ENCODE assay signal across 7 mouse cellular contexts in genomic region chr4:63948066-63948687, GRCm38 (mm10).
A peak's percentile ranks its signal among the peaks of the same experiment; 100 is the strongest.
DNase-seq lines count a peak whose midpoint lies in the region; ATAC-seq lines count a peak whose summit lies in the region.

No protein-coding gene starts in this region.

- WGBS in intestine, embryonic 16.5 days = 40% methylated on average over 12 of the region's 12 CpGs
- 35% methylated on average over 12 of the region's 12 CpGs for WGBS in midbrain, embryonic 14.5 days

- intact Hi-C loops in left cerebral cortex, postnatal 10 days (cut with DNase I) = loop anchor here (5.0 to 10.0 kb wide), 4 partner anchors 263 to 793 kb away; partner anchors contain the start of gene Ambp

- H3K27me3 ChIP-seq in intestine, embryonic 16.5 days (replicated peaks; ENCODE audit: control insufficient read depth, insufficient read depth, low read length) = no peaks in the 10 kb centered on the region
- H3K27me3 ChIP-seq in midbrain, embryonic 14.5 days (ENCODE audit: control insufficient read depth, insufficient read depth, low read length) = no peaks in the 10 kb centered on the region

- no peak overlapping the region for H3K4me2 ChIP-seq in intestine, embryonic 16.5 days (ENCODE audit: low read depth, low read length)
- no peak overlapping the region for H3K4me2 ChIP-seq in midbrain, embryonic 14.5 days (ENCODE audit: low read length)

- H3K9ac ChIP-seq in intestine, embryonic 16.5 days (ENCODE audit: low read depth, low read length) = no peak overlapping the region
- H3K9ac ChIP-seq in midbrain, embryonic 14.5 days (replicated peaks; ENCODE audit: low read length) = no peak overlapping the region

- peak; percentile 72 for DNase-seq in adipocyte (ENCODE audit: low spot score)
- peak; percentile 58 to 74 for DNase-seq in cerebellum, postnatal 25 days
- peak; percentile 40 for DNase-seq in gastrocnemius, postnatal 10 days
- DNase-seq in left cerebral cortex, postnatal 10 days (ENCODE audit: extremely low spot score in 1 of 2, low spot score in 2 of 2) = peak; percentile 45 to 52
- DNase-seq in midbrain, embryonic 14.5 days = peak; percentile 91
- DNase-seq in spleen, adult 12 weeks (ENCODE audit: low spot score) = peak; percentile 6

- no peaks in the 10 kb centered on the region for H3K9me3 ChIP-seq in intestine, embryonic 16.5 days (ENCODE audit: control insufficient read depth, low read length)
- no peaks in the 10 kb centered on the region for H3K9me3 ChIP-seq in midbrain, embryonic 14.5 days (ENCODE audit: control insufficient read depth, low read length)

- no peaks in the 10 kb centered on the region for H3K36me3 ChIP-seq in intestine, embryonic 16.5 days (ENCODE audit: control insufficient read depth, insufficient read depth, low read length)
- H3K36me3 ChIP-seq in midbrain, embryonic 14.5 days (ENCODE audit: control insufficient read depth, insufficient read depth, low read length) = no peaks in the 10 kb centered on the region

- no peak overlapping the region for H3K4me3 ChIP-seq in intestine, embryonic 16.5 days (ENCODE audit: low read length)
- H3K4me3 ChIP-seq in midbrain, embryonic 14.5 days (replicated peaks; ENCODE audit: low read depth, low read length) = no peak overlapping the region

- H3K27ac ChIP-seq in intestine, embryonic 16.5 days (ENCODE audit: low read length) = no peak overlapping the region
- H3K27ac ChIP-seq in midbrain, embryonic 14.5 days (replicated peaks; ENCODE audit: low read depth, low read length) = no peak overlapping the region

- H3K4me1 ChIP-seq in intestine, embryonic 16.5 days (ENCODE audit: control insufficient read depth, insufficient read depth, low read length) = no peaks in the 10 kb centered on the region
- no peaks in the 10 kb centered on the region for H3K4me1 ChIP-seq in midbrain, embryonic 14.5 days (ENCODE audit: control insufficient read depth, insufficient read depth, low read length)

- ATAC-seq in intestine, embryonic 16.5 days = peak; percentile 52
- ATAC-seq in midbrain, embryonic 14.5 days (ENCODE audit: low FRiP score, low TSS enrichment) = peak; percentile 72; the same call in 1 of the 2 replicates

Comparison
In these comparisons a context has a peak if more than half of its experiments do, and no peak if none do; other contexts are left out.
1. DNase-seq: peak in every context shown above with its lines; median percentile 91 in midbrain, embryonic 14.5 days; 72 in adipocyte; 66 in cerebellum, postnatal 25 days; 48 in left cerebral cortex, postnatal 10 days; 40 in gastrocnemius, postnatal 10 days; 6 in spleen, adult 12 weeks.